Mouse (Mus musculus): Measurements from ENCODE around the gene Usp2. TPM values are rescaled to one million over a fixed set of nuclear protein-coding genes. Genes with fewer than 3 reads are reported as not detected.
A peak's percentile ranks its signal among the peaks of the same experiment; 100 is the strongest.
"Not testable (repeated sequence)": the region's sequence is repeated elsewhere in the genome, so short reads cannot be mapped to it uniquely, and the experiment has no call there.

Usp2 gene
- total RNA-seq, 2 experiments from 2014 or later, result 99.3 to 120 TPM

- Histone ChIP-seq H3K27ac (no peak overlapping the region), H3K4me3 (no peak overlapping the region)
- DNase-seq (ENCODE audit: extremely low spot score in 1 of 2, low spot score in 2 of 2), result no peak
- TF ChIP-seq CTCF (IDR thresholded peaks at IDR 0.05), result no peak
- intact Hi-C loops (cut with DNase I), result loop anchor here (5.0 kb wide), 1 partner anchor 38 kb away; the partner anchor contains the start of gene Usp2
Measured at GRCm38 (mm10) chr9:44105781-44106180, 39.0 kb downstream of the Usp2 start.

- intact Hi-C loops (cut with DNase I), result loop anchor here (5.0 kb wide), 1 partner anchor 39 kb away; the partner anchor contains the start of gene Usp2
- no peak overlapping the region for H3K4me3 ChIP-seq
- no peak overlapping the region; the same call in 1 of the 2 replicates for H3K27ac ChIP-seq
- no peak for DNase-seq (ENCODE audit: extremely low spot score in 1 of 2, low spot score in 2 of 2)
- TF ChIP-seq CTCF (IDR thresholded peaks at IDR 0.05), result no peak
Measured at GRCm38 (mm10) chr9:44106182-44106581, 39.4 kb downstream of the Usp2 start.

- peak overlapping the region; percentile 57 for H3K27ac ChIP-seq
- no peak for DNase-seq (ENCODE audit: extremely low spot score in 1 of 2, low spot score in 2 of 2)
- no peak for TF ChIP-seq CTCF (IDR thresholded peaks at IDR 0.05)
- intact Hi-C loops (cut with DNase I), result loop anchor here (5.0 kb wide), 1 partner anchor 39 kb away; the partner anchor contains the start of gene Usp2
- no peak overlapping the region for H3K4me3 ChIP-seq
Measured at GRCm38 (mm10) chr9:44106596-44106995, 39.8 kb downstream of the Usp2 start.

GRCm38 (mm10) chr9:44107110-44107509 lies 40.3 kb downstream of the Usp2 start, which contains the start of gene C1qtnf5:
Gene C1qtnf5 (plus strand): TSS chr9:44107245.
- Histone ChIP-seq H3K27ac (peak within 1 kb of the TSS; percentile 63), H3K4me3 (peak within 1 kb of the TSS; percentile 19; the same call in 1 of the 2 replicates)
- peak; percentile 71 to 73 for DNase-seq (ENCODE audit: extremely low spot score in 1 of 2, low spot score in 2 of 2)
- intact Hi-C loops (cut with DNase I), result loop anchor here (5.0 kb wide), 1 partner anchor 40 kb away; the partner anchor contains the start of gene Usp2
- no peak for TF ChIP-seq CTCF (IDR thresholded peaks at IDR 0.05)

GRCm38 (mm10) chr9:44107557-44108179 lies 40.8 kb downstream of the Usp2 start:
- peak overlapping the region; percentile 63 for H3K27ac ChIP-seq

GRCm38 (mm10) chr9:44108269-44109055 lies 41.6 kb downstream of the Usp2 start:
- no peak for DNase-seq (ENCODE audit: extremely low spot score in 1 of 2, low spot score in 2 of 2)
- no peak overlapping the region for H3K4me3 ChIP-seq
- no peak overlapping the region for H3K27ac ChIP-seq
- TF ChIP-seq CTCF (IDR thresholded peaks at IDR 0.05), result no peak
- intact Hi-C loops (cut with DNase I), result loop anchor here (2.0 to 5.0 kb wide), 2 partner anchors 30 to 41 kb away; partner anchors contain the start of gene Usp2

More at GRCm38 (mm10) chr9:44107557-44108179, 40.8 kb downstream of the Usp2 start:
- DNase-seq (ENCODE audit: extremely low spot score in 1 of 2, low spot score in 2 of 2), result no peak
- intact Hi-C loops (cut with DNase I), result loop anchor here (2.0 to 5.0 kb wide), 2 partner anchors 29 to 40 kb away; partner anchors contain the start of gene Usp2
- H3K4me3 ChIP-seq, result peak overlapping the region; percentile 19; the same call in 1 of the 2 replicates
- peak; percentile 52 for TF ChIP-seq CTCF (IDR thresholded peaks at IDR 0.05)

- intact Hi-C loops (cut with DNase I), result loop anchor here (2.0 to 5.0 kb wide), 2 partner anchors 31 to 42 kb away; partner anchors contain the start of gene Usp2
- Histone ChIP-seq H3K27ac (no peak overlapping the region), H3K4me3 (no peak overlapping the region)
- peak; percentile 87 for TF ChIP-seq CTCF (IDR thresholded peaks at IDR 0.05)
- peak; percentile 76 to 79 for DNase-seq (ENCODE audit: extremely low spot score in 1 of 2, low spot score in 2 of 2)
Measured at GRCm38 (mm10) chr9:44109360-44110095, 42.7 kb downstream of the Usp2 start.

GRCm38 (mm10) chr9:44111909-44112308 lies 45.1 kb downstream of the Usp2 start:
- H3K4me3 ChIP-seq; H3K27ac ChIP-seq; DNase-seq (ENCODE audit: extremely low spot score in 1 of 2, low spot score in 2 of 2); intact Hi-C loops (cut with DNase I): not testable (repeated sequence)

GRCm38 (mm10) chr9:44113105-44113789 lies 46.4 kb downstream of the Usp2 start, which contains the start of the genes Gm49380 and Rnf26:
Gene Gm49380 (minus strand): TSS chr9:44113500.
Gene Rnf26 (minus strand): TSS chr9:44113517.
- Histone ChIP-seq H3K4me3 (peak within 1 kb of the TSS; percentile 64), H3K27ac (peak within 1 kb of the TSS; percentile 32; the same call in 1 of the 2 replicates)
- no peak for TF ChIP-seq CTCF (IDR thresholded peaks at IDR 0.05)
- intact Hi-C loops (cut with DNase I), result no loop called here
- peak; percentile 94 for DNase-seq (ENCODE audit: extremely low spot score in 1 of 2, low spot score in 2 of 2)

- DNase-seq (ENCODE audit: extremely low spot score in 1 of 2, low spot score in 2 of 2), result no peak
- intact Hi-C loops (cut with DNase I), result no loop called here
- Histone ChIP-seq H3K4me3 (no peak overlapping the region), H3K27ac (no peak overlapping the region)
- no peak for TF ChIP-seq CTCF (IDR thresholded peaks at IDR 0.05)
Measured at GRCm38 (mm10) chr9:44114453-44114852, 47.6 kb downstream of the Usp2 start.

GRCm38 (mm10) chr9:44115599-44115998 lies 48.8 kb downstream of the Usp2 start:
- no peak for TF ChIP-seq CTCF (IDR thresholded peaks at IDR 0.05)

More at GRCm38 (mm10) chr9:44115599-44115998, 48.8 kb downstream of the Usp2 start:
- DNase-seq (ENCODE audit: extremely low spot score in 1 of 2, low spot score in 2 of 2), result no peak
- intact Hi-C loops (cut with DNase I), result no loop called here
- Histone ChIP-seq H3K4me3 (no peak overlapping the region), H3K27ac (no peak overlapping the region)

Measured in left cerebral cortex, adult 2 months (tissue).